Mouse (Mus musculus): ENCODE measurements around the gene Panx3.

GRCm38 (mm10) chr9:37638721-37639120 is 30.3 kb downstream of the Panx3 start:
- TF ChIP-seq CTCF (IDR thresholded peaks at IDR 0.05; ENCODE audit: low read depth), result no peak
- no peak for TF ChIP-seq EP300 (IDR thresholded peaks at IDR 0.05; ENCODE audit: low read depth)
